Mouse (Mus musculus): ENCODE measurements around the gene Acsl5. TPM values are rescaled to one million over a fixed set of nuclear protein-coding genes. Genes with fewer than 3 reads are reported as not detected.

Acsl5 gene
- polyA plus RNA-seq, 1 experiment from 2014 or later, result 19.8 TPM

DNA sequence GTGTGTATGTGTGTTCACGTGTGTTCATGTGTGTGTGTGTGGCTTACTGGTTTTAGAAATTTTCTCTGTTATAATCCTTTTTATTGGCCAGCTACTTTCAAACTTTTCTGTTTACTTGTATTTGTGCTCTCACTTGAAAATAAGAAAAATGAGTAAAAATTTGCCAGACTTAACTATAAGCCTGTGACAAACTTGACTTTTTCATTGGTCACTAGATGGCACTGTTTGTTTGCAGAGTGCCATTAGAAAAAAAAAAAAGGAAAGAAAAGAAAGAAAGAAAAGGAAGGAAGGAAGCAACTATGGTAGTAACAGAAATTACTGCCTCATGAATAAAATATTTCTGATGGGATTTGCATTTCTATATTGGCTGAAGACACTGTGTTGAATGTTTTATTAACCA is 84.1 kb downstream of the Acsl5 start:
- WGBS, result 97% methylated on average over 1 of the region's 1 CpGs

DNA sequence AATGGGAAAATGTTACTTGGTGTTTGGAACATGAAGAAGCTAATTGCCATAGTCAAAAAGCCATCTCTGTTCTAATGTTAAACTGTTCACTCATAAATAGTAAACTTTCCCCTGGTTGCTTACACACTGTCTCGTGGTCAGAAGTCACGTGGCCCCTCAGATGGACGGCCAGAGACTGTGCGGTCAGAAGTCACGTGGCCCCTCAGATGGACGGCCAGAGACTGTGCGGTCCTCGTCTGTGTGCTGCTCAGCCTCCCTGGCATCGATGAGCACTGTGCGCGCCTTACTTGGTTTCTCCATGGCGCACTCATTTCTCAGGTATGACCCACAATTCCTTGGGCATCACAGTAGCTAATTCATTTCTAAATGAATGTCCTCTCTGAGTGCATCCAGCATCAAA is 84.7 kb downstream of the Acsl5 start:
- Histone ChIP-seq H3K27ac (replicated peaks; ENCODE audit: low read depth, low read length) (no peak overlapping the region), H3K27me3 (ENCODE audit: control insufficient read depth, insufficient read depth, low read length) (no peaks in the 10 kb centered on the region), H3K4me1 (ENCODE audit: control insufficient read depth, insufficient read depth, low read length) (no peaks in the 10 kb centered on the region), H3K4me2 (ENCODE audit: low read depth, severe bottlenecking) (no peak overlapping the region), H3K36me3 (ENCODE audit: control insufficient read depth, insufficient read depth, low read length) (no peaks in the 10 kb centered on the region), H3K4me3 (ENCODE audit: low read depth, low read length) (no peak overlapping the region), H3K9ac (ENCODE audit: low read length) (no peak overlapping the region), H3K9me3 (ENCODE audit: control insufficient read depth, low read length) (no peaks in the 10 kb centered on the region)
- no peak for ATAC-seq (ENCODE audit: insufficient number of reproducible peaks, low FRiP score, low TSS enrichment, low read depth)
- no peak for DNase-seq (ENCODE audit: low spot score)
- WGBS, result 90% methylated on average over 12 of the region's 12 CpGs

More for the DNA sequence above, 84.1 kb downstream of the Acsl5 start:
- Histone ChIP-seq H3K36me3 (ENCODE audit: control insufficient read depth, insufficient read depth, low read length) (no peaks in the 10 kb centered on the region; the same call in 1 of the 2 replicates), H3K9me3 (ENCODE audit: control insufficient read depth, low read length) (no peaks in the 10 kb centered on the region), H3K27ac (replicated peaks; ENCODE audit: low read depth, low read length) (no peak overlapping the region), H3K27me3 (ENCODE audit: control insufficient read depth, insufficient read depth, low read length) (no peaks in the 10 kb centered on the region), H3K4me3 (ENCODE audit: low read depth, low read length) (no peak overlapping the region), H3K4me1 (ENCODE audit: control insufficient read depth, insufficient read depth, low read length) (no peaks in the 10 kb centered on the region), H3K4me2 (ENCODE audit: low read depth, severe bottlenecking) (no peak overlapping the region), H3K9ac (ENCODE audit: low read length) (no peak overlapping the region)
- no peak for DNase-seq (ENCODE audit: low spot score)
- no peak for ATAC-seq (ENCODE audit: insufficient number of reproducible peaks, low FRiP score, low TSS enrichment, low read depth)

DNA sequence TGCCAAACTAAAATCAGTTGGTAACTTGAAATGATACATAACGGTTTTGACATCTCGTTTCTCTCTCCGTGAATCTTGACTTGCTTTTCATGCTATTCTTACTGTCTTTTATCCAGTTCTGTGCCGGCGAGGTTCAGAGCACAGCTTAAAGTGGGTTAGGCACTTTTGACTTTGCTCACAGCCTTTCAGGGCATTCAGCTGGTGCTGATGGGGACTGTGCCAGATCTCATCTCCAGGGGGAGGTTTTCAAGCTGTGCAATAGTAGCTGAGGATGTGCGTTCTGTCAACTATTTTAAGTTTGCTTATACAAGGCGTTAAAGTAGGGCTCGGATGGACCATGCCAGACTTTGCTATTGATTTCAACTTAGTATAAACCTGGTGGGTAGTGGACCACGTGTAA is 85.3 kb downstream of the Acsl5 start:
- Histone ChIP-seq H3K4me1 (ENCODE audit: control insufficient read depth, insufficient read depth, low read length) (no peaks in the 10 kb centered on the region), H3K27ac (replicated peaks; ENCODE audit: low read depth, low read length) (no peak overlapping the region), H3K4me2 (ENCODE audit: low read depth, severe bottlenecking) (no peak overlapping the region), H3K9ac (ENCODE audit: low read length) (no peak overlapping the region), H3K27me3 (ENCODE audit: control insufficient read depth, insufficient read depth, low read length) (no peaks in the 10 kb centered on the region), H3K4me3 (ENCODE audit: low read depth, low read length) (no peak overlapping the region), H3K9me3 (ENCODE audit: control insufficient read depth, low read length) (no peaks in the 10 kb centered on the region), H3K36me3 (ENCODE audit: control insufficient read depth, insufficient read depth, low read length) (no peaks in the 10 kb centered on the region)
- DNase-seq (ENCODE audit: low spot score), result no peak
- no peak for ATAC-seq (ENCODE audit: insufficient number of reproducible peaks, low FRiP score, low TSS enrichment, low read depth)
- WGBS, result 90% methylated on average over 9 of the region's 9 CpGs

DNA sequence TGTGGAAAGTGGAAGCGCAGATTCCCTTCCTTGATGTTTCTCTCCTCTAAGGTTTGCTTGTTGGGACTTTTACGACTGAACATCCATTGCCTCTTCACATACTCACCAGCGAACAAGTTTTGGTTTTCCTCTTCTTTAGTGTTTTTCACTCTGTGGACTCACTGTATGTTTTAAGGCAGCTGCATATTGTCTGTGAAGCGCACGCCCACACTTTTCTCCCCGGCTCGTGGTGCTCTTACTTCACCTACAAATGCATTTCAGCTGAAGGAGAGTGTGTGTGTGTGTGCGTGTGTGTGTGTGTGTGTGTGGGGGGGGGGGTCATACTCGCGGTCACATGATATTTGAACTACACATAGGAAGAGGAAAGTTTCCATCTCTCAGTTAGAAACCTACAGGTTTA is 85.9 kb downstream of the Acsl5 start:
- WGBS, result 91% methylated on average over 10 of the region's 10 CpGs
- ATAC-seq (ENCODE audit: insufficient number of reproducible peaks, low FRiP score, low TSS enrichment, low read depth) (no peak), DNase-seq (ENCODE audit: low spot score) (no peak)
- Histone ChIP-seq H3K27me3 (ENCODE audit: control insufficient read depth, insufficient read depth, low read length) (no peaks in the 10 kb centered on the region), H3K27ac (replicated peaks; ENCODE audit: low read depth, low read length) (no peak overlapping the region), H3K9ac (ENCODE audit: low read length) (no peak overlapping the region), H3K9me3 (ENCODE audit: control insufficient read depth, low read length) (no peaks in the 10 kb centered on the region), H3K4me2 (ENCODE audit: low read depth, severe bottlenecking) (no peak overlapping the region), H3K4me1 (ENCODE audit: control insufficient read depth, insufficient read depth, low read length) (no peaks in the 10 kb centered on the region), H3K4me3 (ENCODE audit: low read depth, low read length) (no peak overlapping the region), H3K36me3 (ENCODE audit: control insufficient read depth, insufficient read depth, low read length) (no peaks in the 10 kb centered on the region)

DNA sequence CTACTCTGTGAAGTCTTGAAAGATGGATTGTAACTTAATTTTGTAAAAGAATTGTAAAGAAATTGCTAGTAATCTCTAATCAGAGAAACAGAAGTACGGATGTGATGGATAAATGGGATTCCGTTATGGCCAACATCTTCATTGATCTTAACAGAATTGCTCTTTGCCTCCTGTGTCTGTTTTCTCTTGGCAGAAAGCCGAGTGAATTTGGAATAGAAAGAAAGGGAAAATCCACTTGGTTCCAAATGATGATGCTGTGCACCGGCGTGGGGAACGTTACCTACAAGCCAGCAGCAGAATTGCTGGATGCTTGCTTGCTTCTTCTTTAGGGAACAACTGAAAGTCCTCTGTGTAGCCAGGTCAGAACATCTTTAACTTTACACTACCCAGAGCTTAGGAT is 88.8 kb downstream of the Acsl5 start:
- WGBS, result 93% methylated on average over 6 of the region's 6 CpGs
- DNase-seq (ENCODE audit: low spot score), result no peak
- no peak for ATAC-seq (ENCODE audit: insufficient number of reproducible peaks, low FRiP score, low TSS enrichment, low read depth)
- Histone ChIP-seq H3K4me1 (ENCODE audit: control insufficient read depth, insufficient read depth, low read length) (no peaks in the 10 kb centered on the region), H3K9ac (ENCODE audit: low read length) (no peak overlapping the region), H3K27me3 (ENCODE audit: control insufficient read depth, insufficient read depth, low read length) (no peaks in the 10 kb centered on the region), H3K9me3 (ENCODE audit: control insufficient read depth, low read length) (no peaks in the 10 kb centered on the region), H3K4me3 (ENCODE audit: low read depth, low read length) (no peak overlapping the region), H3K27ac (replicated peaks; ENCODE audit: low read depth, low read length) (no peak overlapping the region), H3K4me2 (ENCODE audit: low read depth, severe bottlenecking) (no peak overlapping the region), H3K36me3 (ENCODE audit: control insufficient read depth, insufficient read depth, low read length) (no peaks in the 10 kb centered on the region)

DNA sequence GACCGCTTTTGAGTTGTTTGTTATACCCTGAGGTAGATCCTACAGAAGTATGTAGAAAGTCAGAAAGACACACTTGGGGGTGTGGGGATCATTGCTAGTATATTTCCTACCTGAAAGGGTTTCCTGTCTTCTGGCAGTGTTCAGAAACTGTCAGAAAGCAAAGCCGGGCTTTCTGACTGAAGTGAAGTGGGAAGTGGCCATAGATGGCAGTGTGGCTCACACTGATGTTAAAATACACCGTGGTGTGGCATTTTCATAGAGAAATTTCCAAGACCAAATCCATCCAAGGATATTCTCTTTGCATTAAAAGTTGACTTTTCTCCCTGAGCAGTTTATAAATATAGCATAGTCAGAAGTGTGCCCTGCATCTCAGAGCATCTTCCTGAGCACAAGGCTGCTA is 89.6 kb downstream of the Acsl5 start:
- Histone ChIP-seq H3K27me3 (ENCODE audit: control insufficient read depth, insufficient read depth, low read length) (no peaks in the 10 kb centered on the region), H3K36me3 (ENCODE audit: control insufficient read depth, insufficient read depth, low read length) (no peaks in the 10 kb centered on the region), H3K4me2 (ENCODE audit: low read depth, severe bottlenecking) (no peak overlapping the region), H3K9ac (ENCODE audit: low read length) (no peak overlapping the region), H3K9me3 (ENCODE audit: control insufficient read depth, low read length) (no peaks in the 10 kb centered on the region), H3K4me1 (ENCODE audit: control insufficient read depth, insufficient read depth, low read length) (no peaks in the 10 kb centered on the region), H3K27ac (replicated peaks; ENCODE audit: low read depth, low read length) (no peak overlapping the region), H3K4me3 (ENCODE audit: low read depth, low read length) (no peak overlapping the region)
- no peak for DNase-seq (ENCODE audit: low spot score)
- no peak for ATAC-seq (ENCODE audit: insufficient number of reproducible peaks, low FRiP score, low TSS enrichment, low read depth)
- 84% methylated on average over 3 of the region's 3 CpGs for WGBS

DNA sequence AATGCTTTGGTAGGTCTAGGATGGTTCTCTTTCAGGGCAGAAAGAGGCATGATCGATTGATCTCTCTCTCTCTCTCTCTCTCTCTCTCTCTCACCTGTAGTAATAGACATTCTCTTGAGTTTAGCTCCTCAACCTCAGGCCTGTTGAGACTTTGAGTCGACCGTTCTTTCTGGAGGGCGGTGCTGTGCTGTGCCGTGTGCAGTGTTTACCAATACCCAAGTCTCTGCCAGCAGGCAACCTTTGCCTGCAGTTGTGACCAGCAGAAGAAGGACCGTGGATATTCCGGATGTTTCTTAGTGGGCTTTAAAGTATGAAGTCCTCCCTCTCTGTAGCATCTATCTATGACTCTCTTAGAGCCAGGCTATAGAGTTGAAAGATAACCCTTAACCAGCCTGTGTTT is 90.7 kb downstream of the Acsl5 start:
- no peak for DNase-seq (ENCODE audit: low spot score)
- no peak overlapping the region for H3K4me2 ChIP-seq (ENCODE audit: low read depth, severe bottlenecking)
- H3K4me3 ChIP-seq (ENCODE audit: low read depth, low read length), result no peak overlapping the region
- no peaks in the 10 kb centered on the region for H3K27me3 ChIP-seq (ENCODE audit: control insufficient read depth, insufficient read depth, low read length)
- no peak overlapping the region for H3K27ac ChIP-seq (replicated peaks; ENCODE audit: low read depth, low read length)
- 94% methylated on average over 7 of the region's 7 CpGs for WGBS
- H3K9me3 ChIP-seq (ENCODE audit: control insufficient read depth, low read length), result no peaks in the 10 kb centered on the region
- H3K4me1 ChIP-seq (ENCODE audit: control insufficient read depth, insufficient read depth, low read length), result no peaks in the 10 kb centered on the region
- no peak for ATAC-seq (ENCODE audit: insufficient number of reproducible peaks, low FRiP score, low TSS enrichment, low read depth)
- no peak overlapping the region for H3K9ac ChIP-seq (ENCODE audit: low read length)
- no peaks in the 10 kb centered on the region for H3K36me3 ChIP-seq (ENCODE audit: control insufficient read depth, insufficient read depth, low read length)

DNA sequence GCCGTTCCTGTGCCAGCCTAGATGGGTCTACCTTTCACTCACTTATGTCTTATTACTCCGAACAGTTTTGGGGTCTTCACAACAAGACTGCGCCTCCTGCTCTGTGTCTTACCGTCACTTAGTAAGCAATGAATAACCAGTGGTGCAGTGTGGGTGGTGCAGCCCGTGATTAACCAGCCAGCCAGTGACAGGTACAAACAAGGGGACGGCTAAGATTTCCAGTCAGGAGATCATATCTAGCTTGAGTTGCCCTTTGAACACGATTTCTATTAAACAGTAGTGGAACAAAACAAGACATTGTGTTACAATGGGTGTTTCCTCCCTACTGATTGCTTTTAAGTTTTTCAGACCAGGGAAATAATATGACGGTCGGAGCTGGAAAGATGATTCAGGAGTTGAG is 91.5 kb downstream of the Acsl5 start:
- H3K27me3 ChIP-seq (ENCODE audit: control insufficient read depth, insufficient read depth, low read length), result no peaks in the 10 kb centered on the region
- DNase-seq (ENCODE audit: low spot score), result no peak
- H3K36me3 ChIP-seq (ENCODE audit: control insufficient read depth, insufficient read depth, low read length), result no peaks in the 10 kb centered on the region
- H3K9ac ChIP-seq (ENCODE audit: low read length), result no peak overlapping the region
- no peak overlapping the region for H3K4me3 ChIP-seq (ENCODE audit: low read depth, low read length)
- 88% methylated on average over 9 of the region's 9 CpGs for WGBS
- H3K4me2 ChIP-seq (ENCODE audit: low read depth, severe bottlenecking), result no peak overlapping the region
- H3K4me1 ChIP-seq (ENCODE audit: control insufficient read depth, insufficient read depth, low read length), result no peaks in the 10 kb centered on the region
- no peaks in the 10 kb centered on the region for H3K9me3 ChIP-seq (ENCODE audit: control insufficient read depth, low read length)
- ATAC-seq (ENCODE audit: insufficient number of reproducible peaks, low FRiP score, low TSS enrichment, low read depth), result no peak
- H3K27ac ChIP-seq (replicated peaks; ENCODE audit: low read depth, low read length), result no peak overlapping the region
